Mouse (Mus musculus): ENCODE measurements at regions not wholly inside any gene's neighbourhood (a gene's known extent, or its start where the extent isn't known, plus 50 kb on each side); places are given as distances from the start of the nearest gene placed in this dataset.
A peak's percentile ranks its signal among the peaks of the same experiment; 100 is the strongest.

- no peak overlapping the region for H3K9ac ChIP-seq (ENCODE audit: low read depth, low read length)
Observed at GRCm38 (mm10) chr2:170206442-170206754, 58.5 kb upstream of the Zfp217 start.

GRCm38 (mm10) chr2:170205591-170206441 is 57.9 kb upstream of the Zfp217 start:
- WGBS = under 1% methylated on average over 17 of the region's 17 CpGs

More at GRCm38 (mm10) chr2:170206442-170206754, 58.5 kb upstream of the Zfp217 start:
- Histone ChIP-seq H3K4me1 (replicated peaks; ENCODE audit: insufficient read depth, low read length) (peaks cover 11% of the 10 kb centered on the region; the same call in 1 of the 2 replicates), H3K36me3 (ENCODE audit: insufficient read depth, low read length) (no peaks in the 10 kb centered on the region), H3K9me3 (replicated peaks; ENCODE audit: low read length) (no peaks in the 10 kb centered on the region), H3K4me3 (replicated peaks; ENCODE audit: low read depth, low read length) (no peak overlapping the region), H3K4me2 (ENCODE audit: low read length) (peak overlapping the region; percentile 74), H3K27ac (no peak overlapping the region), H3K27me3 (ENCODE audit: insufficient read depth, low read length) (no peaks in the 10 kb centered on the region)
- peak; percentile 58 for DNase-seq (ENCODE audit: low spot score)
- 0 out of 2 replicates have a peak, but pooled peaks have one; percentile 45 for ATAC-seq (replicated peaks; ENCODE audit: low FRiP score, low read depth)
- no peak; the same call in 1 of the 2 replicates for TF ChIP-seq CTCF (IDR thresholded peaks at IDR 0.05; ENCODE audit: low read depth)
- WGBS = 9% methylated on average over 6 of the region's 6 CpGs

GRCm38 (mm10) chr2:170204768-170205514 is 57.0 kb upstream of the Zfp217 start:
- Histone ChIP-seq H3K9me3 (replicated peaks; ENCODE audit: low read length) (no peaks in the 10 kb centered on the region), H3K27ac (peak overlapping the region; percentile 79), H3K4me2 (ENCODE audit: low read length) (peak overlapping the region; percentile 74), H3K4me1 (replicated peaks; ENCODE audit: insufficient read depth, low read length) (peaks cover 11% of the 10 kb centered on the region; the same call in 1 of the 2 replicates), H3K36me3 (ENCODE audit: insufficient read depth, low read length) (no peaks in the 10 kb centered on the region), H3K9ac (ENCODE audit: low read depth, low read length) (peak overlapping the region; percentile 48; the same call in 1 of the 2 replicates), H3K27me3 (ENCODE audit: insufficient read depth, low read length) (no peaks in the 10 kb centered on the region), H3K4me3 (replicated peaks; ENCODE audit: low read depth, low read length) (peak overlapping the region; percentile 34)
- ATAC-seq (replicated peaks; ENCODE audit: low FRiP score, low read depth) (no peak), DNase-seq (ENCODE audit: low spot score) (peak; percentile 56)
- WGBS = 21% methylated on average over 10 of the region's 10 CpGs
- no peak for TF ChIP-seq CTCF (IDR thresholded peaks at IDR 0.05; ENCODE audit: low read depth)

More at GRCm38 (mm10) chr2:170205591-170206441, 57.9 kb upstream of the Zfp217 start:
- Histone ChIP-seq H3K27me3 (ENCODE audit: insufficient read depth, low read length) (no peaks in the 10 kb centered on the region), H3K9me3 (replicated peaks; ENCODE audit: low read length) (no peaks in the 10 kb centered on the region), H3K4me3 (replicated peaks; ENCODE audit: low read depth, low read length) (peak overlapping the region; percentile 34), H3K9ac (ENCODE audit: low read depth, low read length) (peak overlapping the region; percentile 48; the same call in 1 of the 2 replicates), H3K4me1 (replicated peaks; ENCODE audit: insufficient read depth, low read length) (peaks cover 11% of the 10 kb centered on the region; the same call in 1 of the 2 replicates), H3K27ac (peak overlapping the region; percentile 79), H3K36me3 (ENCODE audit: insufficient read depth, low read length) (no peaks in the 10 kb centered on the region), H3K4me2 (ENCODE audit: low read length) (peak overlapping the region; percentile 74)
- no peak for TF ChIP-seq CTCF (IDR thresholded peaks at IDR 0.05; ENCODE audit: low read depth)
- no peak for ATAC-seq (replicated peaks; ENCODE audit: low FRiP score, low read depth)
- DNase-seq (ENCODE audit: low spot score) = peak; percentile 64

GRCm38 (mm10) chr2:170203496-170203895 is 55.6 kb upstream of the Zfp217 start:
- H3K36me3 ChIP-seq (ENCODE audit: insufficient read depth, low read length) = no peaks in the 10 kb centered on the region
- no peak overlapping the region for H3K4me3 ChIP-seq (replicated peaks; ENCODE audit: low read depth, low read length)
- H3K9me3 ChIP-seq (replicated peaks; ENCODE audit: low read length) = no peaks in the 10 kb centered on the region
- no peak overlapping the region for H3K9ac ChIP-seq (ENCODE audit: low read depth, low read length)
- TF ChIP-seq CTCF (IDR thresholded peaks at IDR 0.05; ENCODE audit: low read depth) = no peak
- 0 out of 2 replicates have a peak, but pooled peaks cover 11% of the 10 kb centered on the region for H3K4me1 ChIP-seq (replicated peaks; ENCODE audit: insufficient read depth, low read length)
- no peak overlapping the region for H3K27ac ChIP-seq
- no peaks in the 10 kb centered on the region for H3K27me3 ChIP-seq (ENCODE audit: insufficient read depth, low read length)
- 84% methylated on average over 5 of the region's 5 CpGs for WGBS
- DNase-seq (ENCODE audit: low spot score) (no peak), ATAC-seq (replicated peaks; ENCODE audit: low FRiP score, low read depth) (no peak)
- H3K4me2 ChIP-seq (ENCODE audit: low read length) = no peak overlapping the region

- TF ChIP-seq CTCF (IDR thresholded peaks at IDR 0.05; ENCODE audit: low read depth) = no peak
- WGBS = 70% methylated on average over 10 of the region's 10 CpGs
- H3K27ac ChIP-seq = no peak overlapping the region
- H3K36me3 ChIP-seq (ENCODE audit: insufficient read depth, low read length) = no peaks in the 10 kb centered on the region
- no peak overlapping the region for H3K9ac ChIP-seq (ENCODE audit: low read depth, low read length)
- H3K4me2 ChIP-seq (ENCODE audit: low read length) = no peak overlapping the region
- 0 out of 2 replicates have a peak, but pooled peaks cover 10% of the 10 kb centered on the region for H3K4me1 ChIP-seq (replicated peaks; ENCODE audit: insufficient read depth, low read length)
- DNase-seq (ENCODE audit: low spot score) (no peak), ATAC-seq (replicated peaks; ENCODE audit: low FRiP score, low read depth) (no peak)
- no peaks in the 10 kb centered on the region for H3K27me3 ChIP-seq (ENCODE audit: insufficient read depth, low read length)
- H3K4me3 ChIP-seq (replicated peaks; ENCODE audit: low read depth, low read length) = no peak overlapping the region
- no peaks in the 10 kb centered on the region for H3K9me3 ChIP-seq (replicated peaks; ENCODE audit: low read length)
Observed at GRCm38 (mm10) chr2:170201816-170202371, 54.0 kb upstream of the Zfp217 start.

All from kidney, postnatal 0 days (tissue).